Mouse (Mus musculus): ENCODE results near the gene Kctd8.
"Not testable (repeated sequence)": the region's sequence is repeated elsewhere in the genome, so short reads cannot be mapped to it uniquely, and the experiment has no call there.

The Kctd8 gene

GRCm38 (mm10) chr5:69340919-69341801 is at the start of gene Kctd8:
Gene Kctd8, minus strand, starts transcription at chr5:69341679.
- DNase-seq = peak; percentile 59 to 72

- no peak for DNase-seq
Observed at GRCm38 (mm10) chr5:69379072-69379471, 37.6 kb upstream of the Kctd8 start.

GRCm38 (mm10) chr5:69350596-69350995 is 9.1 kb upstream of the Kctd8 start:
- DNase-seq = no peak

GRCm38 (mm10) chr5:69340102-69340918 is 1.2 kb downstream of the Kctd8 start:
- peak; percentile 25 to 41 for DNase-seq

- DNase-seq = no peak
Observed at GRCm38 (mm10) chr5:69339623-69339970, 1.9 kb downstream of the Kctd8 start.

GRCm38 (mm10) chr5:69338916-69339622 is 2.4 kb downstream of the Kctd8 start:
- peak; percentile 38 to 59 for DNase-seq

- DNase-seq = no peak
Observed at GRCm38 (mm10) chr5:69327561-69327960, 13.9 kb downstream of the Kctd8 start.

- DNase-seq = no peak
Observed at GRCm38 (mm10) chr5:69324566-69325230, 16.8 kb downstream of the Kctd8 start.

- DNase-seq = no peak
Observed at GRCm38 (mm10) chr5:69312611-69313010, 28.9 kb downstream of the Kctd8 start.

GRCm38 (mm10) chr5:69301665-69302064 is 39.8 kb downstream of the Kctd8 start:
- DNase-seq = no peak

- no peak for DNase-seq
Observed at GRCm38 (mm10) chr5:69292353-69292752, 49.1 kb downstream of the Kctd8 start.

GRCm38 (mm10) chr5:69284359-69284758 is 57.1 kb downstream of the Kctd8 start:
- no peak for DNase-seq

- DNase-seq = no peak
Observed at GRCm38 (mm10) chr5:69252366-69252765, 89.1 kb downstream of the Kctd8 start.

GRCm38 (mm10) chr5:69241931-69242330 is 99.5 kb downstream of the Kctd8 start:
- DNase-seq = no peak

GRCm38 (mm10) chr5:69233560-69233959 is 107.9 kb downstream of the Kctd8 start:
- no peak for DNase-seq

- DNase-seq = not testable (repeated sequence)
Observed at GRCm38 (mm10) chr5:69231649-69232048, 109.8 kb downstream of the Kctd8 start.

- no peak for DNase-seq
Observed at GRCm38 (mm10) chr5:69227147-69227546, 114.3 kb downstream of the Kctd8 start.

- DNase-seq = no peak
Observed at GRCm38 (mm10) chr5:69222608-69223007, 118.9 kb downstream of the Kctd8 start.

GRCm38 (mm10) chr5:69215216-69215615 is 126.3 kb downstream of the Kctd8 start:
- DNase-seq = no peak

- DNase-seq = no peak
Observed at GRCm38 (mm10) chr5:69209401-69209800, 132.1 kb downstream of the Kctd8 start.

GRCm38 (mm10) chr5:69207713-69208112 is 133.8 kb downstream of the Kctd8 start:
- DNase-seq = no peak

- no peak for DNase-seq
Observed at GRCm38 (mm10) chr5:69159897-69160509, 181.5 kb downstream of the Kctd8 start.

All from lung, adult 18-20 months (tissue).